Mouse (Mus musculus): Measurements from ENCODE around the gene Tmbim1.

Gene Tmbim1

DNA sequence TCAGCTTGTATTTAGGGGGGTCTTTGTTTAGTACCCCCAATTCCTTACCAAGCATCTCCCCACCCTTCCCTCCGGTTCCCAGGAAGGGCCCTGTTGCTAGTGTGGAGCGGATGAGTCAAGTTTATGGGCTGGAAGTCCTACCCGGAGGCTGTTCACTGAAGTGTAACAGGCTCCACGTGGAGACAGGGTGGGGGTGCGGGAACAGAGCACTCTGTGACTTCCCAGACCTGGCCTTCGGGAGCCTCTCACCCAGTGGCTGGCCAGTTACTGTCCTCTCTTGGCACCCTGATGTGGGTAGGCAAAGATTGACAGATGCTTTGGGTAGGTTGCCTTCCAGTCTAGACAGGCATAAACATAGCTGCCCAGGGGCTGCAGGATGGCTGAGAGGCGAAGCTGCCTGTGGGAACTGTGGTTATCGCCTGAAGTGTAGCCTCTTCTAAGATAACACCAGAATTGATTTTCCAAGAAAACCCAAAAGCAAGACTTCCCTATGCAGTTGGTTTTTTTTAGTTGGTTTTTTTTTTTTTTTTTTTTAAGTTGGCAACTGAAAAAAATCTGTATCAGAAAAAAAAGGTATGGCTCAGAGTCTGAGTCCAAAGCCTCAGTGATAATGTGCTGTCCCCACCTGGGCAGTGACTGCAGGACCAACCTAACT, 27.4 kb downstream of the Tmbim1 start:
- DNase-seq, result no peak

- no peak for DNase-seq
Observed at GRCm38 (mm10) chr1:74277041-74277440, 28.4 kb downstream of the Tmbim1 start.

DNA sequence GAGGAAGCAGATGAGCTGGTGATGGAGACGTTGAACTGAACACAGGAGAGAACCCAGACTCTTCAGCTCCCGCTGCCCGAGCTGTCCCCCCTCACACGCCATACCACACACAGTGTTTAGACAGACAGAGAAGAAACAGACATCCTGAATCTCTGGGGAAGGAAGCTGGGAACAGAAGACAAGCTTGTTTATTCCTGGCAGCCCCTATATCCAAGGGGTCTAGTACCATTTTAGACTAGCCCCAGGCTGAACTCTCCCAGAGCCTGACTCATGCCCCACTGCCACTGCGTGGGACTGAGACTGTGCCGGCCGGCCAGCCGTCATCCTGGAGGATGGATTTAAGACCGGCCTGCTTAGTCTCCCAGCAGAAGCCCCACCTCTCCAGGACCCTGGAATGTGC, 30.4 kb downstream of the Tmbim1 start:
- DNase-seq, result no peak

DNA sequence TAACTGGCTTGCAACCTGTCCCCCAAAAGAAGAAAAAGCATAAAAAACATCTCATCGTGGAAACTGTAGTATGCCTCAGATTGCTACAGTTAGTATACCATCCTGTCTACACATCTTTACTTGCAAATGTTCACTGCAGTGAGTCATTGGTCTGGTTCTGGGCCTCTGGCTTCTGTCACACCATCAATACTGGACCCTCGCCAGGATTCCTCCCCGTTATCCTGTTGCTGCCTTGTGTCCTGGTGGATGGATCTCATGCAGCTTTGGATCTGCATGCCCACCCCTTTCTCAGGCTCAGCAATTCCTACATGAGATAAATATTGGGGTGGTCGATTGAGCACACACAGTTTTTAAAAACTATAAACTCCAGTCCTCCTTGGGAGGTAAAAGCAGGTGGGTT, 33.8 kb downstream of the Tmbim1 start:
- DNase-seq, result no peak

GRCm38 (mm10) chr1:74268750-74269149, 36.7 kb downstream of the Tmbim1 start:
- no peak for DNase-seq

- no peak for DNase-seq
Observed at GRCm38 (mm10) chr1:74262510-74262909, 42.9 kb downstream of the Tmbim1 start.

GRCm38 (mm10) chr1:74256782-74257181, 48.6 kb downstream of the Tmbim1 start:
- DNase-seq, result no peak

DNA sequence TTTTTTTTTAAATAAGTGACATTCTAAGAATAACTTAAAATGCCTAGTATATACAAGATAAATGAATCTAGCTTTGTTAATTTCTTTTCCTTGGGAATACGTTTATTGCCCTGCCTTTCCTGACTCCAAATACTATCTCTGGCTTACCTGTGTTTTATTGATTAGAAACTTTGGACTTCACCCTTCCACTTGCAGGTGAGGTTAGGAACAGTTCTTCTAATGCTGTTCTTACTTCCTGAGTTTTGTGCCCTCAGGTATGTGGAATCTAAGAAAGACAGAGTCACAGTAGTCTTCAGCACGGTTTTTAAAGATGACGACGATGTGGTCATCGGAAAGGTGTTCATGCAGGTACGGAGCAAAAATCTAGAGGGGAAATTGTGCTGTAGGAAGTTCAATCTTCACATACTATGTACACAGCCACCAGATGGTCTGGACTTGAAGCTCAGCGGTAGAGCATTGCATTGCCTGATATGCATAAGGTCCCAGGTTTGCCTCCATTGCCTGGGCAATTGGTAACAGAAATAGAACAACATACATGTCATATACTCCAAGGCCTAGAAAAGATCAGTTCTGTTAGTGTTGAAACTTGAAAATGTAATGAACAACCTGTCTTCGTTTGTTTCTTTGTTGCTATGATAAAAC, 49.6 kb downstream of the Tmbim1 start:
- no peak for DNase-seq

- no peak for DNase-seq
Observed at GRCm38 (mm10) chr1:74250096-74250495, 55.3 kb downstream of the Tmbim1 start.

DNA sequence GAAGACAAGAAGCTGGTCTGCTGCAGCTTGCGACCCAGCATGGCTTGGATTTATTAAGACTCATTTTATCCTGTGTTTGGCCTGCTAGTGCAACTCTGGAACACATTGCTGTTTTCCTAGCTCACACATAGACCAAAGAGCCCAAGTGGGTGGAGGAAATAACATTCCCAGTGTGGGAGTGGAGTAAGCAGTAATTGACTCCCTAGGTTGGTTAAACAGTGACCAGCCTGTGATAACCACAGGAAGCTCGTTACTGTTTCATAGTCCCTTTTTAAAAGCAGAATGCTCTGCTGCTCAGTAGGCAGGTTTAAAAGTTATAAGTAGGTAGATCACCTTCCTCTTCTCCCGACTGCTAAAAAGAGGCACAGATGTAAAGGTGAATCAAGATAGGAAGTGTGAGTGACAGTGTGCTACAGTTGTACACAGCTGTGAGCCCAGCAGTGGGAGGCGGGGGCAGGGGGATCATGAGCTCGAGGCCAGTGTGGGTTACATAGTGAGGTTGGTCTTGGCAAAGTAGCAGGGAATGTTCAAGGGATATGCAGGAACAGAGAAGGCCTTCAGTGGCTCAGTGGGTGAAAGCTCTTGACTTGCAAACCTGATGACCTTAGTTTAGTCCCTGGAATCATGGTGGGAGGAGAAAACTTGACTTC, 56.0 kb downstream of the Tmbim1 start:
- no peak for DNase-seq

DNA sequence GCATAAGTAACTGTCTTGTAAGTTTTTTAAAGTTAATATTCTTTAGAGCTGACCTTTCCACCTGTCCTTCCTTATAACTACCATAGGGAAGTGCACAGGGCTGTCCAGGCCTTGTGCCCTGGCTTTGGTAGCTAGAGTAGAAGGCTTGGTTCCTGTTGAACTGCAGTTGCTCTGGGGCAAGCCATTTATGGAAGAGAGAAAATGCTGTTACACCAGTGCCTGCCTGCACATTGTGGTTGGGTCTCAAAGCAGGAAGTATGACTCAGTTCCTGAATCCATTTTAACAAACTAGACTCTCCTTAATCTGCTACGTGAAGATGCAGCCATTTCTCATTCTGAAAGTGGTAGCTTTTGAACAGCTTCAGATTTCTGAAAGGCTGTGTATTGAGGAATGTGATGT, 56.6 kb downstream of the Tmbim1 start:
- DNase-seq, result no peak

- no peak for DNase-seq
Observed at GRCm38 (mm10) chr1:74245525-74245924, 59.9 kb downstream of the Tmbim1 start.

DNA sequence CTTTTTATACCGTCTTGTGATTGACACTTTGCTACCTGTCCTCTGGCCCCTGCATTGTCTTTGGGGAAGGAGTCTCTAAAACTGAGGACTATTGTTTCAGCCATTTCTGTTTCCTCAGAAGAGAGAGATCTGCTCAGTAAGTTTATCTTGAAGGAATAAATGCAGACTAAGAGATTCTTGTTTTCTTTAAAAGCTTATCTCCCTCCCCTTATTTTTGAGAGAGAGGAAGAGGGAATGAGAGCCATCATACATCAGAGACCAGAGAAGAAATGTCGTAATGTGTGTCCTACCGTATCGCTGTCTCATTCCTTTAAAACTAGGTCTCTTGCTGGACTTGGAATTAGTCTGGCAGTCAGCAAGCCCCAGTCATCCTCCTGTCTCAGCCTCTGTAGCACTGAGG, 64.6 kb downstream of the Tmbim1 start:
- DNase-seq, result no peak

- no peak for DNase-seq
Observed at GRCm38 (mm10) chr1:74240311-74240710, 65.1 kb downstream of the Tmbim1 start.

DNA sequence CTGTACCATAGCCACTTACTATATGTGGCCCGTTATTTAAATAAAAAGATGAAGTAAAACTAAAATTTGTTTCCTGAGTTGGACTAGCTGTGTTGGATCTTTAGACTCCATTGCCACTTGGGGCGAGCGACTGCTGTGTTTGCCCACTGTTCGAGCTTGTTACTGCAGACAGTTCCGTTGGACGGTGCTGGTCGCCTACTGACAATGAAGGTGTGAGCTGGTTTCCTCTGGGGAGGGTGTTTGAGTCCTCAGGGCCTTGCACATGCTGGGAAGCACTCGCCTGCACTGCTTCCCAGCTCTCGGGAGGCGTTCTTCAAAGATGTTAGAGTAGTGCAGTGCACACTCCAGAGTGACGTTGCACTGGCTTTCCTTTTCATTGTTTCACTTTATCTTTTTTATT, 65.8 kb downstream of the Tmbim1 start:
- no peak for DNase-seq

DNA sequence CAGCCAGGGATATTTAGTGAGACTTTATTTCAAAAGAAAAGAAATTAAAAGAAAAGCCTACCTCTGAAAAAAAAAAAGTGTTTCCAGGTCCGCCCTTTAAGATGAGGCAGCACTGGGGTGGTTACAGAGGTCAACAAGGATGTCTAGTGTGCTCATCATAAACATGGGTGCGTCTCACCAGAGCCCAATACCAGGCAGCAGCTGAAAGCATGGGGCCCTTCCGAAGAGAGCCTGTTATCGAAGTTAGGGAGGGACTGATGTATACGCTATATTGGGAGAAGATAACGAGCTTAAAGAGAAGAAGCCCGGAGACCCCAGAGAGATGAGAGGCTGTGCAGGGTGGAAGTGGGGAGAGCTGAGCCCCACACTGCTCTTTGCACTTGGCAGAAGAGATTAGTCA, 66.3 kb downstream of the Tmbim1 start:
- DNase-seq, result no peak
